Mouse (Mus musculus): ENCODE results near the gene Gm27029. TPM values are rescaled to one million over a fixed set of nuclear protein-coding genes. Genes with fewer than 3 reads are reported as not detected.

The Gm27029 gene
- total RNA-seq (2023): 2.1 TPM

GRCm38 (mm10) chr11:101424105-101424851 lies at the start of gene Gm27029:
Gm27029 (minus strand) TSS chr11:101424796.

DNA sequence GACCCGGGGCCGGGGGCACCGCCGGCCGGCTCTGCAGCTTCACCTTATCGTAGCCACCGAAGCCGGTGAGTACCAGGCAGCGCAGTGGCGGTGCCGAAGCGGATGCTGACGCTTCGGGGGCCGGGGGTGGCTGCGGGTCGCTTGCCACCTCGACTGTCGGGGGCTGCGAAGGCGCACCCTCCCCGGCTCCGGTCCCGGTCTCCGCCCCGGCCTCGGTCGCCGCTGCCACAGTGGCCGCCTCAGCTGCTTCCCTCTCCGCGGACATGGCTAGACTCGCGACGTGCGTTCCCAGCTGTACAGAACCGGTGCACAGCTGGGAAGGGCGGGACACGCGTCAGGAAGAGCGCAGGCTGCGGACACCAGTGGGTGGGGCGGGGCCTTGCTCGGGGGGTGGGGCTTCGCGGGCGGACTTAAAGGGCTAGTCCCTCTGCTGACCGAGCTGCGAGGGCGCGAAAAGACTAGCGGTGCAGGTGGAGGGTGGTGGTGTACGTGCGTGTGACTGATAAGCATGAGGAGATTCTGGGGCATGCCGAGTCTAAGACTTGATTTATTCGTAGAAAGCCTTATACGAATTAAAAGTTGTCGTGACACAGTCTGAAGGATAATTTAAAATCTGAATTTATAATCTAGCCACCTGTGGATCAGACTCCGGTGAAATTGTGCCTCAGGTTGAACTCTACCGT lies 41.4 kb upstream of the Gm27029 start, which contains the start of gene Vat1:
Gene Vat1 (minus strand): TSS at position 362 of the 683 bp plus-strand sequence.

DNA sequence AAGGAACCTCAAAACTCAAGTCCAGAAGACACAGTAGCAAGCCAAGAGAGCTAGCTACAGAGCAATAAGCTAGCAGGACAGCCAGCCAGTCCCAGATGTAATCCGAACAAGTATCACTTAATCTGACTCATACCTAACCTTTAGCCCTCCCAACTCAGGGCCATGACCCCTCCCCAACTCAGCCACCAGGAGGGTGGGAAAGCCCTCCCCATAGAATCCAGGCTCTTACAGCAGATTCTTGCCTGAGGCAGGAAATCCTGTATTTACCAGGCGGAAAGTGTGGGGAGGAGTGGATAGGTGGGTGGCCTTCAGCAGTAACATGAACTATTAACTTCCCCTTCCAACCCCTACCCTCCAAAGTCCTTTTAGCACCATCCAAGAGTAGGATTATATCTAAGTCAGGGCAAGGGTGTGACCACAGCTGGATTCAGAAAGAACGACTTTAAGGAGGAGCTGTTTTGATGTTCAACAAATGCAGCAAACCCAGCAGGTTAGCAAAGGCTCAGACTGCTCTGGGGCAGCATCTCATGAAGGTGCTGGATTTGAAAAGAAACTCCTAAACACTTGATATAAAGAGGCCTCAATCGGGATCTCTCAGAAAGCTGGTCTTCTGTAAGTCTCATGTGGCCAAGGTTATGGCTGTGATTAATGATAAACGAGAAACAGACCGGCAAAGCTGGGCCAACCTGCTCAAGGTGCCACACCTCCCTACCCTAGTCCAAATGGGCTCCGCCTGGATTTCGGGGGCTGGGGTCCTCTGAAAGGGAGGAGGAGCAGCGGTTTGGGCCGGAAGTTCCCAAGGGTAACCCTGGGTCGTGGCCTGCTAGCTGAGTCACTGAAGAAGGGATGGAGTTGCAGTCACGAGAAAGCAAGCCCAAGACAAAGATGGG lies 39.9 kb upstream of the Gm27029 start, which contains the start of gene Rnd2:
Gene Rnd2 (plus strand): TSS at position 789 of the 890 bp plus-strand sequence.

DNA sequence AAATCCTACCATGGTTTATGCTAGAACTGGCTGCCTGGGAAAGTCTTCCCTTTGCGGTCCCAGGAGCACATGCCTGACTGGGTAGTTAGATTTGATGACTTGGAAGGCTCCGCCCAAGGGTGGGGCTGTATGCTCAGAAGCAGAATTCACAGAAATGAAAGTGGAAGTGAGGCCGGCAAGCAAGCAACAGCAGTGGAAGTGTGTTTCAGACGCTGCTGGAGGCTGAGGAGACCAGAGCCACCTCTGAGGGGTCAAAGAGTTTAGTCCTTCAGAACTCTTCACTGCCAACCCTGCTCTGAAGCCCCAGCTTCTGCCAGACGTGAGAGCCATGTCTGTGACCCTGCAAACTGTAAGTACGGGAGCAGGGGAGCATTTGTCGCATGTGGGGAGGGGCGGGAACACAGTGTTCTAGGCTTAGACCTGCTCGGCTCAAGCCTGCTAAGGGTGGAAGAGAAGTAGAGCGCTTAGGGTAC lies 23.7 kb upstream of the Gm27029 start, which contains the start of gene Ifi35:
Gene Ifi35 (plus strand): TSS at position 134 of the 473 bp plus-strand sequence.

DNA sequence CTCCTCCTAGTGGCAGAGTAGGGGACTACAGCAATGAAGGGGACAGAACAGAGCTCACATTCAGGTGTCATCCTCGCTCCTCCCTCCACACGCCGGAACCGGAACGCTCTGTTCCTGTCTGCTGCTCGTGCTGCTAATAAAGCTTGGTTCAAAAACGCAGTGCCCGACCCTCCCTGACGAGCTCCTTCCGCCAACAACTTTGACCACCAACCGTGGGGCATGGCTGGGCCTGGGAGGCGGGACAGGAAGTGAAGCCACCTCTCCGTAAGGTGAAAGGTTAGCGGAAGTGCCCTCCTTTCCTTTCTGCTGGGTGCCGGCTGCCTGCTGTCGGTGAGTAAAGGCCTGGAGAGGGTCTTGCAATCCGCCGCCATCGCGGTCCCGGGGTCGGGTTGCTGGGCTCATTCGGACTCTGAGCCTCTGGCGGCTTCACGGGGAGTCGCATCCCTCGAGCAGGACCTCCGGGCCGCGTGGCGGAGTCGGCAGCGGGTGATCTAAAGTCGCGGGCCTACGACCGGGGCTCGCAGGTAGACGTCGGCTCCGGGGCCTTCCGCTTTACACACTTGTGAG lies 17.6 kb upstream of the Gm27029 start, which contains the start of gene Rpl27:
Gene Rpl27 (plus strand): TSS at position 172 of the 567 bp plus-strand sequence.

DNA sequence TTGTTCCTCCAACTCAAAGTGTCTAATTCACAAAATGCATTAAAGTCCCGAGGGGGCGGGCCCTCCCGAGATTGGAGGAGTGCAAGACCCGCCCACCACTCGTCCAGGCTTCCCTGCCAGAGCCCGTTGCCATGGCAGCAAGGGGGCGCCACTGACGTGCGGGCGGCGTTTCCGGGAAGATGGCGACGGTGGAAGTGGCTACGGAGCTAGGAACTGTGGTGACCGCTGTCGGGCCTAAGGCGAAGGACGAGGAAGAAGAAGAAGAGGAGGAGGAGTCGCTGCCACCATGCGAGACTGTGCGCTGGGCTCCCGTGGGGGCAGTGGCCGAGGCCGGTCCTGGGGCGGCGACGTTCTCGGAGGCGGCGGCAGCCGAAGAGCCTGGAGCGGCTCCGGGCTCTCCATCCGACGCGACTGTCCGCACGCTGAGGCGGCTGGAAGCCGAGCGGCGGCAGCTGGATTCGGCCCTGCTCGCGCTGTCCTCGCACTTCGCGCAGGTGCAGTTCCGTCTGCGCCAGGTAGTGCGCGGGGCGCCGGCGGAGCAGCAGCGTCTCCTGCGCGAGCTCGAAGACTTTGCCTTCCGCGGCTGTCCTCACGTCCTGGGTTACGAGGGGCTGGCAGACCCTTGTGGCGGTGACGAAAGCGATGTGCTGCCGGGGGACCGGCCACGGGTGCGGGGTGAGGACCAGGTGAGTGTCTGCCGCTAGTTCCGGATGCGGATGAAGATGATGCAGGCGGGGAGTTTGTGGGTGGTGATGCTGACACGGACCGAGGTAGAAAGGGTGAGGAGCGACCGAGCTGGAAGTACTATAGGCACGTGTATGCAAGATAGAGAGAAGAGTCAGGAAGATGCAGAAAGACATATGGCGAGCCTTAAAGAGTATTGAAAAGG lies 573 bp upstream of the Gm27029 start, which contains the start of the genes Rundc1 and Ptges3l:
Gene Rundc1 (plus strand): TSS at position 161 of the 889 bp plus-strand sequence.
Gene Ptges3l (minus strand): TSS at position 409 of the 889 bp plus-strand sequence.

GRCm38 (mm10) chr11:101417101-101417855 lies 7.3 kb downstream of the Gm27029 start, which contains the start of gene Aarsd1:
Aarsd1 (minus strand) TSS chr11:101417615.

GRCm38 (mm10) chr11:101367326-101367935 lies 57.2 kb downstream of the Gm27029 start, which contains the start of gene G6pc:
G6pc (plus strand) TSS chr11:101367561.

Other genes starting within 250 kb of the Gm27029 start
- not detected for gene Ccr10, start 249.4 kb downstream of the Gm27029 start, total RNA-seq (2023)
- gene Ezh1, start 198.3 kb downstream of the Gm27029 start, total RNA-seq (2023): 72.5 TPM
- gene Ramp2, start 178.8 kb downstream of the Gm27029 start, total RNA-seq (2023): not detected
- 73.4 TPM for gene Vps25, start 171.1 kb downstream of the Gm27029 start, total RNA-seq (2023)
- gene Wnk4, start 164.2 kb downstream of the Gm27029 start, total RNA-seq (2023): 1.8 TPM
- not detected for gene Cntd1, start 145.8 kb downstream of the Gm27029 start, total RNA-seq (2023)
- gene Coa3, start 145.7 kb downstream of the Gm27029 start, total RNA-seq (2023): 21.3 TPM
- gene Becn1, start 122.5 kb downstream of the Gm27029 start, total RNA-seq (2023): 178 TPM
- 124 TPM for gene Psme3, start 108.6 kb downstream of the Gm27029 start, total RNA-seq (2023)
- gene Aoc2, start 99.7 kb downstream of the Gm27029 start, total RNA-seq (2023): 17.0 TPM
- 1.00 TPM for gene Aoc3, start 94.2 kb downstream of the Gm27029 start, total RNA-seq (2023)
- gene G6pc, start 57.2 kb downstream of the Gm27029 start, total RNA-seq (2023): not detected
- gene Aarsd1, start 7.2 kb downstream of the Gm27029 start, total RNA-seq (2023): 22.1 TPM
- gene Rundc1, start 289 bp upstream of the Gm27029 start, total RNA-seq (2023): 23.7 TPM
- 6.8 TPM for gene Ptges3l, start 537 bp upstream of the Gm27029 start, total RNA-seq (2023)
- gene Rpl27, start 17.5 kb upstream of the Gm27029 start, total RNA-seq (2023): 104 TPM
- gene Ifi35, start 23.6 kb upstream of the Gm27029 start, total RNA-seq (2023): 55.9 TPM
- gene Rnd2, start 40.2 kb upstream of the Gm27029 start, total RNA-seq (2023): 0.56 TPM
- gene Vat1, start 41.4 kb upstream of the Gm27029 start, total RNA-seq (2023): 5.3 TPM
- 3.3 TPM for gene Brca1, start 127.2 kb upstream of the Gm27029 start, total RNA-seq (2023)
- 171 TPM for gene Nbr1, start 127.4 kb upstream of the Gm27029 start, total RNA-seq (2023)
- gene Tmem106a, start 157.4 kb upstream of the Gm27029 start, total RNA-seq (2023): 4.0 TPM
- gene Gm11634, start 174.5 kb upstream of the Gm27029 start, total RNA-seq (2023): not detected
- 26.4 TPM for gene Rdm1, start 202.4 kb upstream of the Gm27029 start, total RNA-seq (2023)
- 4.3 TPM for gene Arl4d, start 240.7 kb upstream of the Gm27029 start, total RNA-seq (2023)

Measured in CD4-positive naive resting alpha-beta T cell, adult 76 days (primary cell).